Mouse (Mus musculus) olfactory bulb, adult 2 months (tissue): Measurements from ENCODE around the gene Arvcf.

Experiments
- CTCF ChIP-seq: fragments of 200-500 bp; IDR thresholded peaks from 2 replicates; pipeline ENCODE4 v1.5.1; 2012; ENCODE audit warnings: low read depth, mild to moderate bottlenecking, low read length, moderate library complexity; ENCODE audit not compliant: insufficient read depth
- POLR2A ChIP-seq: fragments of 200-500 bp; IDR thresholded peaks from 2 replicates; pipeline ENCODE4 v1.6.1; 2012; ENCODE audit warnings: mild to moderate bottlenecking, low read depth, low read length, moderate library complexity; ENCODE audit not compliant: insufficient read depth

DNA sequence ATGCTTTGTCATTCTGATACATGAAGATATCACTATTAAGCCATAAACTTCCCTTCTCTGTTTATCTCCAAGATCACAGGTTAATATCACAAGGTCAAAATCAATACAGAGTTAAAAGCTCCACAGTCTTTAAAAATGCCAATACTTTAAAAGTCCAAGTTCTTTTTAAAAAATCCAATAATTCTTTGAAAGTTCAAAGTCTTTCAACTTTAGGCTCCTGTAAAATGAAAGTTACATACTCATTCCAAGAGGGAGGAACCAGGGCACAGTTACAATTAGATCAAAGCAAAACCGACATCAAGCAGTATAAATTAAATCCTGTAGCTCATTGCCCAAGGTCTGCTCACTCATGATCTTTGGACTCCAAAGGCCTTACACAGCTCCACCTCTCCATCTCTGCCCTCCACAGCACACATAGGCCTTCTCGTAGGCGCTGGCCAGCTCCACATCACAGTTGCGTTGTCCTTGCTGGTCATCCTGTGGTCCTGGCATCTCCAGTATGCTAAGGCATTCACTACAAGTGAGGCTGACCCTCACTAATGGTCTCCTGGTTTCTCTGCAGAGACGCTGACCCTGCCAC, 85.4 kb downstream of the Arvcf start:
- TF ChIP-seq CTCF: no peak
- no peak for TF ChIP-seq POLR2A
